Mouse (Mus musculus) inflammation-experienced regulatory T-cells (primary cell): ENCODE data around the gene Vmn1r15. TPM values are rescaled to one million over a fixed set of nuclear protein-coding genes. Genes with fewer than 3 reads are reported as not detected.

Experiments used
- polyA plus RNA-seq, 2 experiments: library from polyadenylated mRNA; unstranded; fragments of 100-300 nt; shearing (Covaris generic); gene quantifications; one replicate each; pipeline ENCODE4 v1.2.1; 2017

The Vmn1r15 gene
- polyA plus RNA-seq, result not detected

GRCm38 (mm10) chr6:57257652-57258051, at the start of gene Vmn1r15:
Gene Vmn1r15, plus strand, starts transcription at chr6:57257952.

DNA sequence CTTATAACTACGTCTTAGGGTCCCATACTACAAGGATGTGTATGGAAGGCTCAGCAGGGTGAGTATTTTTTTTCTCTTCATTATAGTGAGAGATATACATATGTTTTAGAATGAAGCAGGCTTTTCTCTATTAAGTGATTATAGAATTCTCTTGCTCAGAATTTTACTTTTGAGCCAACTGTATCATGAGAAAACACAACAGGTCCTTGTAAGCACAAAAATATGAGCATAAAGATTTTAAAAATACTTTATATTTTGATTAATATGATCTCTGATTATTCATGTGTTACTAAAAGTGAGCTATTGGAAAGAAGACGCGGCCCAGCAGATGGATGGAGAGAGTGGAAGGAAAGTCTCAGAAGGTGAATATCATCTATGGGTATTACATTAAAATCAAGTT, 26.4 kb upstream of the Vmn1r15 start, which contains the start of gene Vmn1r14:
TSS of gene Vmn1r14 (plus strand) at position 301 of the 400 bp plus-strand sequence.

Other genes starting within 250 kb of the Vmn1r15 start
- gene Vmn1r7, start 232.6 kb upstream of the Vmn1r15 start, polyA plus RNA-seq, result not detected
- under 1 TPM in 1 of 2 experiments, not detected in 1; 0.29 TPM for gene Vmn1r8, start 225.7 kb upstream of the Vmn1r15 start, polyA plus RNA-seq
- not detected for gene Vmn1r9, start 191.2 kb upstream of the Vmn1r15 start, polyA plus RNA-seq
- not detected for gene Vmn1r10, start 148.5 kb upstream of the Vmn1r15 start, polyA plus RNA-seq
- gene Vmn1r11, start 124.5 kb upstream of the Vmn1r15 start, polyA plus RNA-seq, result under 1 TPM in 1 of 2 experiments, not detected in 1; 0.84 TPM
- 1 to 10 TPM in 1 of 2 experiments, under 1 TPM in 1; 0.04 to 1.2 TPM for gene Vmn1r12, start 101.0 kb upstream of the Vmn1r15 start, polyA plus RNA-seq
- gene Vmn1r13, start 54.7 kb upstream of the Vmn1r15 start, polyA plus RNA-seq, result 1 to 10 TPM in 1 of 2 experiments, under 1 TPM in 1; 0.58 to 1.4 TPM
- gene Vmn1r14, start 26.3 kb upstream of the Vmn1r15 start, polyA plus RNA-seq, result under 1 TPM in 1 of 2 experiments, not detected in 1; 0.02 TPM
- gene Vmn1r16, start 71.5 kb downstream of the Vmn1r15 start, polyA plus RNA-seq, result under 1 TPM; 0.10 to 0.11 TPM
- gene Vmn1r17, start 105.8 kb downstream of the Vmn1r15 start, polyA plus RNA-seq, result not detected
- under 1 TPM; 0.01 to 0.20 TPM for gene Vmn1r18, start 137.8 kb downstream of the Vmn1r15 start, polyA plus RNA-seq
- not detected for gene Vmn1r19, start 145.8 kb downstream of the Vmn1r15 start, polyA plus RNA-seq
- not detected for gene Vmn1r20, start 171.0 kb downstream of the Vmn1r15 start, polyA plus RNA-seq